Mouse (Mus musculus): ENCODE results near the gene Gm20917. TPM values are rescaled to one million over a fixed set of nuclear protein-coding genes. Genes with fewer than 3 reads are reported as not detected.
"Not testable (repeated sequence)": the region's sequence is repeated elsewhere in the genome, so short reads cannot be mapped to it uniquely, and the experiment has no call there.

The Gm20917 gene
- total RNA-seq (2021) = not detected

DNA sequence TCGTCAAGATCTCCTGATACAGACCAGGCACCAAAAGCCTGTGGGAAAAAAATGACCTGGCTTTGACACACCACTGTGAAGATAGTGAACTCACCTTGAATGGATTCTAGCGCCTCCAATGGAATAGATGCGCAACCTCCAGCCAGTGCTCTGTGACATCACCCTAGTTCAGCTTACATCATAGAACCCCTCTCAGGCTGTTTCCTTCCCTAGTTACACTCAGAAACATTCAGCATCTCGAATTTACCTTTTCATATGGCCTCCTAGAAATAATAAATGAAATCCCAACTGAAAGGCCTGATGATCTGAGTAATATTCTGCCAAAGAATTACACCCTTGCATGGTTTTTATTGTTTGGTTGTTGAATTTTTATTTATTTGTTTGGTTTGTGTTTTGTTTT lies at the start of gene Gm20917:
TSS of gene Gm20917 (minus strand) at position 101 of the 400 bp plus-strand sequence.
- DNase-seq (ENCODE audit: low spot score in 2 of 2); intact Hi-C loops (cut with DNase I): not testable (repeated sequence)

Other genes with a start within 250 kb of the Gm20917 start
- not detected for gene Gm20916, start 168.4 kb upstream of the Gm20917 start, total RNA-seq (2021)

Measured in left cerebral cortex, postnatal 25 days (tissue).